Mouse (Mus musculus) heart, postnatal 14 days (tissue): ENCODE data around the gene Entpd5. TPM values are rescaled to one million over a fixed set of nuclear protein-coding genes. Genes with fewer than 3 reads are reported as not detected.
A peak's percentile ranks its signal among the peaks of the same experiment; 100 is the strongest.

ENCODE experiments used
- DNase-seq, 2 experiments: peaks; one replicate each; pipeline ENCODE4 v3.0.0; 2021 to 2022
- intact Hi-C: fragments of 180-260 bp; cut with DNase I; formaldehyde crosslinking; loops from one replicate; pipeline ENCODE4 v1.15.1; 2025
- long read RNA-seq, 2 experiments: library from polyadenylated mRNA; stranded (forward); transcript quantifications; one replicate each; pipeline ENCODE4 v2.0.0; 2021
- total RNA-seq, 2 experiments: library from RNA; stranded (reverse); gene quantifications; 2 replicates each; pipeline ENCODE4 v1.2.3; 2021

Entpd5 gene
- 10 to 100 TPM; 52.4 to 56.6 TPM for total RNA-seq
- long read RNA-seq, experiment 1, full-length matches to known transcripts, result 29 of 55 reads
- long read RNA-seq, experiment 1, partial matches to known transcripts, result 16 of 55 reads
- long read RNA-seq, experiment 1, other reads (novel, unspliced or antisense), result 10 of 55 reads
- long read RNA-seq, experiment 2, full-length matches to known transcripts, result 28 of 64 reads
- long read RNA-seq, experiment 2, partial matches to known transcripts, result 21 of 64 reads
- long read RNA-seq, experiment 2, other reads (novel, unspliced or antisense), result 15 of 64 reads

- peak; percentile 95 to 96 for DNase-seq
- intact Hi-C loops, result loop anchor here (5.0 kb wide), 1 partner anchor 47 kb away; the partner anchor contains the start of genes Coq6 and Fam161b
Observed at GRCm38 (mm10) chr12:84408819-84409507, at the start of gene Entpd5, which contains the start of gene Bbof1. TSS of gene Entpd5 (minus strand) at chr12:84409029. TSS of gene Bbof1 (plus strand) at chr12:84409071.

- intact Hi-C loops, result no loop called here
- DNase-seq, result no peak
Observed at GRCm38 (mm10) chr12:84456911-84457310, 48.1 kb upstream of the Entpd5 start.

GRCm38 (mm10) chr12:84451801-84452200, 43.0 kb upstream of the Entpd5 start:
- peak in 1 of 2 experiments; percentile 8 for DNase-seq
- intact Hi-C loops, result loop anchor here (5.0 kb wide), 1 partner anchor 90 kb away; the partner anchor contains the start of genes Coq6 and Fam161b

GRCm38 (mm10) chr12:84450718-84451646, 42.2 kb upstream of the Entpd5 start, which contains the start of the genes Aldh6a1 and Lin52:
TSS of gene Aldh6a1 (minus strand) at chr12:84451004.
TSS of gene Lin52 (plus strand) at chr12:84451422.
- DNase-seq, result peak; percentile 92 to 95
- intact Hi-C loops, result loop anchor here (5.0 kb wide), 1 partner anchor 89 kb away; the partner anchor contains the start of genes Coq6 and Fam161b

GRCm38 (mm10) chr12:84450351-84450717, 41.5 kb upstream of the Entpd5 start:
- intact Hi-C loops, result loop anchor here (5.0 kb wide), 1 partner anchor 88 kb away; the partner anchor contains the start of genes Coq6 and Fam161b
- DNase-seq, result peak in 1 of 2 experiments; percentile 36

- peak in 1 of 2 experiments; percentile 9 for DNase-seq
- intact Hi-C loops, result loop anchor here (5.0 kb wide), 1 partner anchor 88 kb away; the partner anchor contains the start of genes Coq6 and Fam161b
Observed at GRCm38 (mm10) chr12:84449887-84450286, 41.1 kb upstream of the Entpd5 start.

GRCm38 (mm10) chr12:84448181-84448580, 39.4 kb upstream of the Entpd5 start:
- intact Hi-C loops, result no loop called here

GRCm38 (mm10) chr12:84447386-84447785, 38.6 kb upstream of the Entpd5 start:
- intact Hi-C loops, result no loop called here
- no peak for DNase-seq

More at GRCm38 (mm10) chr12:84448181-84448580, 39.4 kb upstream of the Entpd5 start:
- no peak for DNase-seq

- intact Hi-C loops, result no loop called here
- DNase-seq, result no peak
Observed at GRCm38 (mm10) chr12:84442526-84442925, 33.7 kb upstream of the Entpd5 start.

- intact Hi-C loops, result no loop called here
- DNase-seq, result no peak
Observed at GRCm38 (mm10) chr12:84438697-84439096, 29.9 kb upstream of the Entpd5 start.

- intact Hi-C loops, result no loop called here
- no peak for DNase-seq
Observed at GRCm38 (mm10) chr12:84429825-84430224, 21.0 kb upstream of the Entpd5 start.

GRCm38 (mm10) chr12:84423990-84424389, 15.2 kb upstream of the Entpd5 start:
- intact Hi-C loops, result no loop called here
- DNase-seq, result no peak

- DNase-seq, result no peak
- intact Hi-C loops, result no loop called here
Observed at GRCm38 (mm10) chr12:84417605-84417922, 8.7 kb upstream of the Entpd5 start.

- DNase-seq, result peak; percentile 81 to 88
- intact Hi-C loops, result no loop called here
Observed at GRCm38 (mm10) chr12:84416834-84417604, 8.2 kb upstream of the Entpd5 start, which contains the start of gene Rnf113a2. TSS of gene Rnf113a2 (plus strand) at chr12:84417196.

- intact Hi-C loops, result loop anchor here (5.0 kb wide), 1 partner anchor 46 kb away; the partner anchor contains the start of genes Coq6 and Fam161b
- peak in 1 of 2 experiments; percentile 12 for DNase-seq
Observed at GRCm38 (mm10) chr12:84407874-84408818, 683 bp downstream of the Entpd5 start.

- intact Hi-C loops, result loop anchor here (5.0 kb wide), 1 partner anchor 45 kb away; the partner anchor contains the start of genes Coq6 and Fam161b
- no peak for DNase-seq
Observed at GRCm38 (mm10) chr12:84407259-84407658, 1.6 kb downstream of the Entpd5 start.

GRCm38 (mm10) chr12:84404541-84404940, 4.3 kb downstream of the Entpd5 start:
- intact Hi-C loops, result no loop called here
- no peak for DNase-seq

- DNase-seq, result no peak
- intact Hi-C loops, result no loop called here
Observed at GRCm38 (mm10) chr12:84402923-84403322, 5.9 kb downstream of the Entpd5 start.
